Mouse (Mus musculus) heart, embryonic 12.5 days (tissue): ENCODE measurements around the gene Tet3. TPM values are rescaled to one million over a fixed set of nuclear protein-coding genes. Genes with fewer than 3 reads are reported as not detected.
A peak's percentile ranks its signal among the peaks of the same experiment; 100 is the strongest.

Experiments used
- ATAC-seq: fragments of 200-750 bp; cut with Nextera tagmentation; 2 replicates; pipeline ENCODE4 v1.8.0; 2017; ENCODE audit warnings: moderate TSS enrichment, moderate library complexity; ENCODE audit not compliant: insufficient number of reproducible peaks, low FRiP score
- H3K27ac ChIP-seq: fragments of 300-500 bp; sonication (generic); 2 replicates; pipeline ENCODE4 v1.5.1; 2016; ENCODE audit warnings: mild to moderate bottlenecking, moderate library complexity; ENCODE audit not compliant: poor library complexity, severe bottlenecking
- H3K27me3 ChIP-seq: fragments of 300-500 bp; sonication (generic); replicated peaks from 2 replicates; pipeline ENCODE4 v1.6.1; 2016; ENCODE audit warnings: mild to moderate bottlenecking, moderate library complexity
- H3K36me3 ChIP-seq: fragments of 300-500 bp; sonication (generic); 2 replicates; pipeline ENCODE4 v1.6.1; 2016; ENCODE audit warnings: mild to moderate bottlenecking, moderate library complexity
- H3K4me1 ChIP-seq: fragments of 300-500 bp; sonication (generic); replicated peaks from 2 replicates; pipeline ENCODE4 v1.6.1; 2016; ENCODE audit warnings: mild to moderate bottlenecking
- H3K4me2 ChIP-seq: fragments of 300-500 bp; sonication (generic); 2 replicates; pipeline ENCODE4 v1.6.1; 2016; ENCODE audit warnings: mild to moderate bottlenecking, moderate library complexity
- H3K4me3 ChIP-seq: fragments of 300-500 bp; sonication (generic); 2 replicates; pipeline ENCODE4 v1.5.1; 2016; ENCODE audit warnings: mild to moderate bottlenecking
- H3K9ac ChIP-seq: fragments of 300-500 bp; sonication (generic); 2 replicates; pipeline ENCODE4 v1.6.1; 2016; ENCODE audit warnings: mild to moderate bottlenecking, moderate library complexity
- H3K9me3 ChIP-seq: fragments of 300-500 bp; sonication (generic); replicated peaks from 2 replicates; pipeline ENCODE4 v1.6.1; 2016; ENCODE audit warnings: mild to moderate bottlenecking, moderate library complexity
- WGBS: fragments of 180-500 bp; shearing (Covaris S2); methylation state at CpG from one replicate; pipeline ENCODE4 v1.1.7; 2016; 5-methylcytosine and 5-hydroxymethylcytosine counted together
- microRNA-seq: library from miRNA; unstranded; fragments of <30 nt; microRNA quantifications from one replicate; pipeline ENCODE4, GENCODE M21; 2017
- polyA plus RNA-seq: library from polyadenylated mRNA; unstranded; fragments of >200 nt; fragmentation: Nextera tagmentation; extraction: Ambion mirVana; gene quantifications from 2 replicates; pipeline ENCODE4 v1.2.1, GENCODE M21; 2016

Gene Tet3
- polyA plus RNA-seq, 1 experiment from 2014 or later: 31.3 TPM

DNA sequence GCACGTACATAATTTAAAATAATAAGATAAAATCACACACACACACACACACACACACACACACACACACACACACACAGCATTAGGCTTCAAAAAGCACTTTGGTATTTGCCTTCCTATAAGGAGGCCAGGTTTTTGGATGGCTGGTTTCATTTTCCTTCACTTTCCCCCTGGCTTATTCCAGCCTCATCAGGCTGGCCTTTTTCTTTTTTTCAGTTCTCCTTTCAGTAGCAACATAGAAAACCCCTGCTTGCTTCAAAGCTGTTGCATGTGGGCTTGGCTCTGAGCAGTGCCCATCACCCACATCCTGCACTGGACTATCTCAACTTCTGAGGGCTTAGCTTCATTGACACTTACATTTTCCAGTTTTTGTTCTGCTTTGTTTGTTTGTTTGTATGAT lies 137.0 kb downstream of the Tet3 start:
- ATAC-seq: no peak
- 60% methylated on average over 1 of the region's 1 CpGs for WGBS
- H3K4me3 ChIP-seq: no peak overlapping the region

DNA sequence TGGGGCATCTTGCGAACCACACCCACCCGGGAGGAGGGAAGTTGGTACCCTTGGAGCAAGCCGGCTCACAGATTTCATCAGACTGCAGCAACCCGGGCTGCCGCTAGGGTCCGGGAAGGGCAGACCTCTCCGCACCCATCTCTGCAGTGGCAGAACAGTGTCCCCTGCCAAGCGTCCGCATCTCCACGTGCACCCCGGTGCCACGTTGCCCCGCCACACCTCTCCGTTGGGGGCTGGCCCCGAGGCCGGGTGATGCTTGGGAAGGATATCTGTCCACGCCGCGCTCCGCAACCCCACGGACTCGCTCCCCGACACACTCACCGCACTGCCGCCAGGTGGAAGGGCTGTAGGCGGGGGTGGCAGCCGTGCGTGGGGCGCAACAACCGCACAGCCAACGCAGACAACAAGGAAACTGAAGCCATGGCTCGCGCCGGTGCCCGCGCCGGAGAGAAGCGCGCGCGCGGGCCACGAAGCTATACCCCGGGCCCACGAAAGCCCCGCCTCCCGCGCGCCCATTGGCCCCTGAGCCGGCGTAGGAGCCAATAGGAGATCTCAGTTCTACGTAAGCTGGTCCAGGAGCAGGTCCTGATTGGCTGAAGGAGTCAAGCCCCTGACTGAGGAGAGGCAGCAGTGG lies 141.7 kb downstream of the Tet3 start:
- H3K27me3 ChIP-seq: no peaks in the 10 kb centered on the region
- no peaks in the 10 kb centered on the region for H3K9me3 ChIP-seq
- ATAC-seq: peak; percentile 98
- peak overlapping the region; percentile 48; the same call in 1 of the 2 replicates for H3K27ac ChIP-seq
- H3K9ac ChIP-seq: peak overlapping the region; percentile 87
- 0 out of 2 replicates have a peak, but pooled peaks cover 3% of the 10 kb centered on the region for H3K36me3 ChIP-seq
- H3K4me1 ChIP-seq: peaks cover 7% of the 10 kb centered on the region
- H3K4me3 ChIP-seq: peak overlapping the region; percentile 93
- under 1% methylated on average over 52 of the region's 52 CpGs for WGBS
- H3K4me2 ChIP-seq: peak overlapping the region; percentile 78

More for the DNA sequence above, 137.0 kb downstream of the Tet3 start:
- no peaks in the 10 kb centered on the region for H3K36me3 ChIP-seq
- no peaks in the 10 kb centered on the region for H3K9me3 ChIP-seq
- no peaks in the 10 kb centered on the region for H3K27me3 ChIP-seq
- peaks cover 9% of the 10 kb centered on the region for H3K4me1 ChIP-seq
- H3K27ac ChIP-seq: no peak overlapping the region
- H3K9ac ChIP-seq: no peak overlapping the region
- H3K4me2 ChIP-seq: no peak overlapping the region

DNA sequence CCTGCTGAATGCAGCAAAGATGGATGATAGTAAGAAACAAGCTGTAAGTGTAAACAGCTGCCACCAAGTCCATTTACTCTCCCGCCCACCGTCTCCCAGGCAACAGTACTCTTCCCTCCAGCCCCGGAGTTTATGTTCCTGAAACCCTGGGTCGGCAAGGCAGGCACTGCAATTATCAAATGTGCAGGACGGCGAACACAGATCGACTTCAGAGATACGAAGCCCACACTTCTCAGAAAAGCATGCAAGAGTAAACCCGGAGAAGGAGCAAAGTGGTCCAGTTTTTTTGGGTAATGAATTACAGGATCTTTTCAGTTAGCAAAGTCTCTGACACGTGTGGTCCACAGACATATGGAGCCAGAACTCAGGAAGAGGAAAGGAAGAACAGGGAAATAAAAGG lies 142.9 kb downstream of the Tet3 start:
- Histone ChIP-seq H3K9ac (no peak overlapping the region), H3K9me3 (no peaks in the 10 kb centered on the region), H3K4me1 (peaks cover 7% of the 10 kb centered on the region), H3K36me3 (peaks cover 14% of the 10 kb centered on the region), H3K27me3 (no peaks in the 10 kb centered on the region), H3K27ac (no peak overlapping the region), H3K4me2 (peak overlapping the region; percentile 32), H3K4me3 (no peak overlapping the region)
- WGBS: 29% methylated on average over 10 of the region's 10 CpGs
- no peak for ATAC-seq

DNA sequence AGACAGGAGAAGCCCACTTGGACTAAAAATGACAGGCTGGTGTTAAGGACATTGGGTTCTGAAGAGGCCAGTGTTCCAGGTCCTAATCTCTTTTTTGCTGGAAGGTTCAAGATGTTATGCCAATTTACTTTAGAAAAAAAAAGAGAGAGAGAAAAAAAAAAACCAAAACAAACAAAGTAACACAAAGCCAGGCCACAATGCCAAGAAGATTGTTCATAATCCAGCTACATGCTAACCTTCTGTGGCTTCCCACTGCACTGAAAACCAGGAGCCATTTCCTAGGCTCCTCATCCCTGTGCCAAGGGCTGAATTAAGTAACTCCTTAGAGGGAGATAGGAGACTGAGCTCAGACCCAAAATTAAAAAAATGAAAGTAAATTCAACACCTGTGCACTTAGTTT lies 143.6 kb downstream of the Tet3 start:
- Histone ChIP-seq H3K4me2 (no peak overlapping the region), H3K9ac (no peak overlapping the region), H3K27ac (no peak overlapping the region), H3K4me1 (peaks cover 7% of the 10 kb centered on the region), H3K27me3 (no peaks in the 10 kb centered on the region), H3K4me3 (no peak overlapping the region), H3K36me3 (peaks cover 17% of the 10 kb centered on the region), H3K9me3 (no peaks in the 10 kb centered on the region)
- ATAC-seq: no peak

DNA sequence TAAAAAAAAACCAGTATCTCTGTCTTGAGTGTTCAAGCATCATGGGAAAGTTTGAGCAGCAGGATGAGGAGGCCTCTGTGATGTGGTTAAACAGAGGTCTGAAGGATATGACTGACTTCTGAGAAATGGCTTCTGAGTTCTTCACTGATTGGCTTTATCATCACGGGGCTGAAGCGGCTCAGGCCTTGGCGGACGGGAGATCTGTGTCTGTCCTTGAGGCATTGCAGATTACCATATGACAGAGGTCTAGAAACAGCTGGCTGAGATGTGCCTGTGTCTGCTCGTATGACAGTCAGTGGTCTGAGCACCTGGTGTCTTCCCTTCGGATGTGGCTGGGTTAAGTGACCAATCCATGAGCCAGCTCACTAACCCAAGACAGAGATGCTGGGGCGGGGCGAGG lies 146.4 kb downstream of the Tet3 start:
- Histone ChIP-seq H3K4me2 (no peak overlapping the region), H3K36me3 (peaks cover 30% of the 10 kb centered on the region), H3K9ac (no peak overlapping the region), H3K4me3 (no peak overlapping the region), H3K27ac (no peak overlapping the region), H3K27me3 (no peaks in the 10 kb centered on the region), H3K4me1 (peaks cover 7% of the 10 kb centered on the region), H3K9me3 (no peaks in the 10 kb centered on the region)
- 68% methylated on average over 8 of the region's 8 CpGs for WGBS
- peak; percentile 23; the same call in 1 of the 2 replicates for ATAC-seq

Small RNA genes lying within 50 kb of the gene (microRNA-seq; reads per million reads assigned to microRNA genes)
- gene Mir6374: not detected

Other genes with a start within 250 kb of the Tet3 start
- gene Slc4a5, start 239.3 kb downstream of the Tet3 start, polyA plus RNA-seq: 0.27 and 0.52 TPM in 2 replicates
- 38.9 TPM in 2 replicates for gene Mthfd2, start 133.2 kb downstream of the Tet3 start, polyA plus RNA-seq
- gene Mob1a, start 133.1 kb downstream of the Tet3 start, polyA plus RNA-seq: 42.6 and 43.3 TPM in 2 replicates
- gene Bola3, start 109.9 kb downstream of the Tet3 start, polyA plus RNA-seq: 262 and 274 TPM in 2 replicates
- gene Dguok, start 47.9 kb upstream of the Tet3 start, polyA plus RNA-seq: 46.5 and 52.5 TPM in 2 replicates
- gene Actg2, start 77.2 kb upstream of the Tet3 start, polyA plus RNA-seq: 8.6 and 10.1 TPM in 2 replicates
- 24.4 and 25.8 TPM in 2 replicates for gene Stambp, start 113.6 kb upstream of the Tet3 start, polyA plus RNA-seq
- 0.33 and 0.40 TPM in 2 replicates for gene Clec4f, start 197.1 kb upstream of the Tet3 start, polyA plus RNA-seq
- not detected in 2 replicates for gene Cd207, start 218.8 kb upstream of the Tet3 start, polyA plus RNA-seq